Mouse (Mus musculus) neural tube, embryonic 11.5 days (tissue): ENCODE data around the gene Hepacam2. TPM values are rescaled to one million over a fixed set of nuclear protein-coding genes. Genes with fewer than 3 reads are reported as not detected.
"Not testable (repeated sequence)": the region's sequence is repeated elsewhere in the genome, so short reads cannot be mapped to it uniquely, and the experiment has no call there.

Experiments used
- ATAC-seq: fragments of 200-750 bp; cut with Nextera tagmentation; 2 replicates; pipeline ENCODE4 v1.8.0; 2017; ENCODE audit warnings: moderate number of reproducible peaks, mild to moderate bottlenecking, moderate TSS enrichment, moderate library complexity; ENCODE audit not compliant: insufficient read depth, low FRiP score, low TSS enrichment
- DNase-seq: peaks from one replicate; pipeline ENCODE4 v3.0.0-alpha.2; 2015; ENCODE audit warnings: low spot score
- H3K27ac ChIP-seq: fragments of 300-500 bp; sonication (generic); 2 replicates; pipeline ENCODE4 v1.5.1; 2014; ENCODE audit warnings: low read depth, mild to moderate bottlenecking, low read length
- H3K27me3 ChIP-seq: fragments of 300-500 bp; sonication (generic); 2 replicates; pipeline ENCODE4 v1.6.1; 2014; ENCODE audit warnings: mild to moderate bottlenecking, low read length, mixed read lengths; ENCODE audit not compliant: control insufficient read depth, insufficient read depth
- H3K36me3 ChIP-seq: fragments of 300-500 bp; sonication (generic); 2 replicates; pipeline ENCODE4 v1.6.1; 2014; ENCODE audit warnings: mild to moderate bottlenecking, low read length, moderate library complexity, mixed read lengths; ENCODE audit not compliant: control insufficient read depth, insufficient read depth
- H3K4me1 ChIP-seq: fragments of 300-500 bp; sonication (generic); 2 replicates; pipeline ENCODE4 v1.6.1; 2014; ENCODE audit warnings: low read length, mixed read lengths; ENCODE audit not compliant: control insufficient read depth, insufficient read depth
- H3K4me2 ChIP-seq: fragments of 300-500 bp; sonication (generic); 2 replicates; pipeline ENCODE4 v1.6.1; 2014; ENCODE audit warnings: low read depth, mild to moderate bottlenecking, moderate library complexity
- H3K4me3 ChIP-seq: fragments of 300-500 bp; sonication (generic); 2 replicates; pipeline ENCODE4 v1.5.1; 2014; ENCODE audit warnings: low read depth, low read length
- H3K9ac ChIP-seq: fragments of 300-500 bp; sonication (generic); 2 replicates; pipeline ENCODE4 v1.6.1; 2014; ENCODE audit warnings: mild to moderate bottlenecking, low read length
- H3K9me3 ChIP-seq: fragments of 300-500 bp; sonication (generic); 2 replicates; pipeline ENCODE4 v1.6.1; 2016; ENCODE audit warnings: low read length; ENCODE audit not compliant: control insufficient read depth
- WGBS: fragments of 180-500 bp; shearing (Covaris S2); extraction: QIAGEN DNeasy Blood & Tissue Kit; methylation state at CpG from one replicate; pipeline ENCODE4 v1.1.7; 2014; 5-methylcytosine and 5-hydroxymethylcytosine counted together
- polyA plus RNA-seq: library from polyadenylated mRNA; unstranded; fragments of >200 nt; fragmentation: Nextera tagmentation; extraction: Ambion mirVana; gene quantifications from 2 replicates; pipeline ENCODE4 v1.2.1, GENCODE M21; 2014

Gene Hepacam2
- polyA plus RNA-seq, 1 experiment from 2014 or later: 1.8 TPM

DNA sequence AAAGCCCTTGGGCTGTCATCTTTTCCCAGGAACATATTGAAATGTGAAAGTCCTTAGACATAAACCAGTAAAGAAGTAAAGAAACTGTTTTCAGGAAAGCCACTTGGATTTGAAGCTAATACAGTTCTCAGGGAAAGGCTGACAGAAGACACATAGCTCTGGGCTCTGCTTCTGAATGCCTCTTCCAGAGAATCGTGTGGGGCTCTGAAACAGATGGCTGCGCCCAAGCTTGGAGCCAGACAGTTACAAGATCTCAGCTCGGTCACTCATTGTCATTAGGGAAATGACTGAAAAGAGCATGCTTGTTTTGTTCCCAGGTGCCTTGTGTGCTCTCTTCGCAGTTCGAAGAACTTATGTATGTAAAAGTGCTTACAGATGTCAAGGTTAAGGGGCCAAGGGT, 43.7 kb downstream of the Hepacam2 start:
- 54% methylated on average over 5 of the region's 5 CpGs for WGBS
- ATAC-seq (no peak), DNase-seq (no peak)
- H3K9me3 ChIP-seq: no peaks in the 10 kb centered on the region
- H3K4me2 ChIP-seq: no peak overlapping the region
- no peaks in the 10 kb centered on the region for H3K36me3 ChIP-seq
- H3K27ac ChIP-seq: no peak overlapping the region
- H3K4me1 ChIP-seq: no peaks in the 10 kb centered on the region
- no peak overlapping the region for H3K4me3 ChIP-seq
- no peak overlapping the region for H3K9ac ChIP-seq
- H3K27me3 ChIP-seq: no peaks in the 10 kb centered on the region

DNA sequence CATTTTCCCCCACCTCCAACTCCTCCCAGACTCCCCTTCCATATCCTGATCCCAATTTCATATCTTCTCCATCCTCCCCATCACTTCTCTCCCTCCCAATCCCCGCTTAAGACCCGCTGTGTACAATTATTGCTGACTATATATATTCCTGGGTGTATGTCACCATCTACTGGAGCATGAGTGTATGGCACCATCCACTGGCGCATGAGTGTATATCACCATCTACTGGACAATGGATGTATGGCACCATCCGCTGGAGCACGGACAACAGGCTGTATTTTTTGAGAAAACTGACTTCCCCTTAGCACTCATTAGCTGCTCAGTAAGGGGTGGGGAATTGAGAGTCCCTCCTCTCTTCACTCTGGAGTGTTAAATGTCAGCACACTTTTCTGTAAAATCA, 50.7 kb downstream of the Hepacam2 start:
- ATAC-seq: peak; percentile 67
- no peak overlapping the region for H3K4me3 ChIP-seq
- no peaks in the 10 kb centered on the region for H3K4me1 ChIP-seq
- H3K36me3 ChIP-seq: no peaks in the 10 kb centered on the region
- no peaks in the 10 kb centered on the region for H3K9me3 ChIP-seq
- DNase-seq: peak; percentile 53
- H3K27me3 ChIP-seq: no peaks in the 10 kb centered on the region
- H3K27ac ChIP-seq: no peak overlapping the region
- H3K9ac ChIP-seq: no peak overlapping the region
- 6% methylated on average over 5 of the region's 5 CpGs for WGBS
- H3K4me2 ChIP-seq: no peak overlapping the region

DNA sequence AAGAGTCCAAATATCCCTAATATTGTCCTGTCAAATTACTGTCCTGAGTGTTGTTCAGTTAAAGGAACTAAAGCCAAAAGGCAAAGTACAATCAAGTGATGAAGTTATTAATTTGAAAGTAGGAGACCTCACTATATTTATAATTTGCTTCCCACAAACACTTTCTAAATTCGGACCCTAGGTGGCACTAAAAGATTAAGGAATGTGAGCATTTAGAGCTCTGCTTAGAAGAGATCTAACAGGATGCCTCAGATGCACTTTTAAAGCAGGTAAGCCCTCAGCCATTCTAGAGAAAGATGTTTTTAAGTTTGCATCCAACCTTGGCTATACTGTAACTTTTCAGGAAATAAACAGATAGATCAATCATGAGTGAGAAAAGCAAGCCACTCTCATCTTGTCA, 54.2 kb downstream of the Hepacam2 start:
- H3K4me1 ChIP-seq: no peaks in the 10 kb centered on the region
- no peak overlapping the region for H3K9ac ChIP-seq
- H3K36me3 ChIP-seq: no peaks in the 10 kb centered on the region
- 31% methylated on average over 1 of the region's 1 CpGs for WGBS
- ATAC-seq (no peak), DNase-seq (no peak)
- no peak overlapping the region for H3K4me2 ChIP-seq
- H3K27me3 ChIP-seq: no peaks in the 10 kb centered on the region
- no peaks in the 10 kb centered on the region for H3K9me3 ChIP-seq
- no peak overlapping the region for H3K27ac ChIP-seq
- H3K4me3 ChIP-seq: no peak overlapping the region

DNA sequence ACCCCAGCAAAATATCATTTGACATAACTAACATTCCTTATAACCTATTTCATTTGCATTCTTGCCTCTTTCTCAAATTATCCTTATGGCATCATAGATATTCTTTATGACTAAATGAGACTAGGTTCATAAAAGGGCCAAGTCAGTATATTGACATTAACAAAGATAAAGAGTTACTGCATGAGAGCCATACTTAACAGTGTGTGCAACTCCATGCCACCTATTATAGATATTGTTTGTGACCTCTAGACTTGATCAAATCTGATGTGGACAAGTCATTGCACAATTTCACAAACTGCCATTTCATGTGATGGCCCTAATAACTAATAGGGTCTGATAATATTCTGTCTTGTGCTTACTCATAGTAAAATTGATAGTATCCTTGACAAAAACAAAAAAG, 62.0 kb downstream of the Hepacam2 start:
- ATAC-seq (no peak), DNase-seq (no peak)
- H3K9ac ChIP-seq: no peak overlapping the region
- H3K27ac ChIP-seq: no peak overlapping the region
- no peak overlapping the region for H3K4me2 ChIP-seq
- no peaks in the 10 kb centered on the region for H3K4me1 ChIP-seq
- H3K27me3 ChIP-seq: no peaks in the 10 kb centered on the region
- no peak overlapping the region for H3K4me3 ChIP-seq
- no peaks in the 10 kb centered on the region for H3K9me3 ChIP-seq
- no peaks in the 10 kb centered on the region for H3K36me3 ChIP-seq

DNA sequence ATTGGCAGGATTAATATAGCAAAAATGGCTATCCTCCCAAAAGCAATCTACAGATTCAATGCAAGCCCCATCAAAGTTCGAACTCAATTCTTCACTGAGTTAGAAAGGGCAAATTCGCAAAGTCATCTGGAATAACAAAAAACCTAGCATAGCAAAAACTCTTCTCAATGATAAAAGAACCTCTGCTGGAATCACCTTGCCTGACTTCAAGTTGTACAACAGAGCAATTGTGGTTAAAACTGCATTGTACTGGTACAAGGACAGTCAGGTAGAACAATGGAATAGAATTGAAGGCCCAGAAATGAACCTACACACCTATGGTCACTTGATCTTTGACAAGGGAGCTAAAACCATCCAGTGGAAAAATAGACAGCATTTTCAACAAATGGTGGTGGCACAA, 67.1 kb downstream of the Hepacam2 start:
- H3K4me1 ChIP-seq, H3K9me3 ChIP-seq, DNase-seq, H3K36me3 ChIP-seq, ATAC-seq, H3K27me3 ChIP-seq, H3K4me3 ChIP-seq, H3K9ac ChIP-seq, H3K4me2 ChIP-seq, H3K27ac ChIP-seq: not testable (repeated sequence)
- 82% methylated on average over 2 of the region's 2 CpGs for WGBS

DNA sequence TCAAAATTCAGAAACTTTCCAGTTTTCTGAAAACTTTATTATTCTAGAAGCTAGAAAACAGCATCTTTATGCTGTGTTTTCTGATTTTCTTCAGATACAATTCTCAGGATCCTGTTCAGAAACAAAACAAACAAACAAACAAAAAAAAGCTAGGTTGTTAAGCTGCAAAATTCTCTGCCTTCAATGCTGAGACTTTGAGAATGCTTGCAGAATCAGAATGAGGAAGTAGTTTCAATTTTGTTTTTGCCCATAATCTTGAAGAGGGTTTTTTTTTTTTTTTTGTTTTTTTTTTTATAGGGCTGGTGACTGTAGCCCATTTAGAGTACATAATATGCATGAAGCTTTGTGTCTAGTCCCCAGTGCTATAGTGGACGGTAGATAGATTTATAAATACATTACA, 71.1 kb downstream of the Hepacam2 start:
- 89% methylated on average over 1 of the region's 1 CpGs for WGBS
- H3K4me3 ChIP-seq: no peak overlapping the region
- no peak for ATAC-seq

DNA sequence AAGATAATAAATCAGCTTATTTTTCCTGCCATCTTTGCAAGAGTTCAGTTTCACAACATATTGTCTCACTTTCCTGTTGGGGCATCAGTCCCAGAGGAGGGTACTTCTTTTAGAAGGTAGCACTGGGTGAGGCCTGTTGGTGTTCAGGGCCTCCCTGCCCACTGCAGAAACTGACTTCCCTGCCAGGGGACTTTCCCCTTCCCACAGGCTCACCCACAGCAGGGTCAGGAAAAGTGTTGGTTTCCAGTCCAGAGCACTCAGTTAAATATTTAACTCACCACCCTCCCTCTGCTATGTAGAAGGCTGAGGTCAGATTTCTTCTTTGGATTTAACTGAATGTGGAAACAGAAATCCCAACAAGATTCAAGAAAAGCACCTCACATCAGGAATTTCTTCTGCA, 72.8 kb downstream of the Hepacam2 start:
- not testable (repeated sequence) for H3K4me2 ChIP-seq, DNase-seq, H3K9ac ChIP-seq, H3K27me3 ChIP-seq, H3K9me3 ChIP-seq, H3K27ac ChIP-seq, ATAC-seq, H3K36me3 ChIP-seq, H3K4me3 ChIP-seq, H3K4me1 ChIP-seq

More for the DNA sequence above, 71.1 kb downstream of the Hepacam2 start:
- no peak for DNase-seq
- Histone ChIP-seq H3K9ac (no peak overlapping the region), H3K36me3 (no peaks in the 10 kb centered on the region), H3K27ac (no peak overlapping the region), H3K4me1 (no peaks in the 10 kb centered on the region), H3K9me3 (no peaks in the 10 kb centered on the region), H3K27me3 (no peaks in the 10 kb centered on the region), H3K4me2 (no peak overlapping the region)

DNA sequence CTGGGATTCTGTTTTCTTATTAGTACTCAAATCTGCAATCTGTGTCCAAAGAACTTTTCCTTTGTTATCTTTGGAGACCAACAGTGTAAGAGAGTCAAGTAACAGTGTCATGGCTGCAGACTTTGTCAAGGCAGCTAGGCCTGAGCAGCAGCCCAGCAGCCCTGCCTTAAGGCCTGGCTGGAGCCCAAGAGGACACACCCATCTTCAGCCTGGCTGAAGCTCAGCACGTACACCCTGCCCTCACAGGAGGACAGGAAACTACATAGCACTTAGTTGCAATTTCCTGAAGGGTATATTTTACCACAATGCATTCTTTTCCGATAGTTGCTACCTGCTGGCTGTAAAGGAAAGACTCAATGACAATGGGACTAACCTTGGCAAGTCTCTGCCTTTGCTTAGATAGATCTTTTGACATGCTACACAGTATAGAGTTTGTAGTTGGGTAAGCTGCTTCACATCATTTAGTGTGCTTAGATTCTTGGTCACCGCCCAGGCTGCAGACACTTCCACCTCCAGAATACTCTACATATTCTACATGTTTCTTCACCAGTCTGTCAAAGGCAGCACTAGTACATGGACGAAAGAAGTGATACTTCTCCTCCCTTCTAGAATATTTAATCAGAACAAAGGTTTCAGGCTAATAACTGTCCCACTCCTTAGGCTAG, 73.4 kb downstream of the Hepacam2 start:
- not testable (repeated sequence) for H3K36me3 ChIP-seq, H3K27me3 ChIP-seq, H3K4me2 ChIP-seq, H3K4me3 ChIP-seq, H3K9ac ChIP-seq, H3K9me3 ChIP-seq, H3K27ac ChIP-seq, H3K4me1 ChIP-seq, ATAC-seq, DNase-seq
- WGBS: 14% methylated on average over 1 of the region's 4 CpGs
